Mouse (Mus musculus): ENCODE measurements at regions not wholly inside any gene's neighbourhood (a gene's known extent, or its start where the extent isn't known, plus 50 kb on each side); places are given as distances from the start of the nearest gene placed in this dataset.

DNA sequence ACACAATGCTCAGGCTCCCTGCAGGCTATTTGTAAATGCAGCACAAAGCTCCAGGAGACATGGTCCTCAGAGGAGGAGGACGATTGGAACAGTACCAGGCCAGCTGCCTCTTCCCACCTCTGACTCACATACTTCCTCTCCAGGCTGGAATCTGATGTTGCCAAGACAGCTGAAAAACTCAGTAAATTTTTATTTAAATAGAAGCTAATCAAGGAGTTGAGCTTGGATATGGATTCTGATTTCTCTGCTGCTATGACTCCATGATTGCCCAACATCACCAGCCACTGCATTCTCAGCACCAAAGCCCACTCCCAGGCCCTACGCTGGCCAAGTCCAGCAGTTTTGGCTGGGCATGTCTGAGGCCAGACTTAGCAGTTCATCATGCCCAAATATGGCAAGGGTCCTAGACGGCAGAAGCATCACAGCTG is 282.8 kb upstream of the Mctp2 start:
- no peak overlapping the region for H3K4me3 ChIP-seq (ENCODE audit: low read depth, low read length)
- 50% methylated on average over 3 of the region's 3 CpGs for WGBS (ENCODE audit: insufficient replicate concordance)
- no peak overlapping the region for H3K4me2 ChIP-seq
- no peaks in the 10 kb centered on the region for H3K36me3 ChIP-seq (ENCODE audit: control insufficient read depth, insufficient read depth, low read length)
- no peaks in the 10 kb centered on the region for H3K9me3 ChIP-seq (replicated peaks; ENCODE audit: control insufficient read depth, low read length)
- H3K9ac ChIP-seq (ENCODE audit: low read depth, low read length): no peak overlapping the region
- ATAC-seq (replicated peaks; ENCODE audit: insufficient number of reproducible peaks, low FRiP score, low TSS enrichment): no peak
- H3K4me1 ChIP-seq (ENCODE audit: control insufficient read depth, insufficient read depth, low read length): no peaks in the 10 kb centered on the region
- H3K27me3 ChIP-seq (ENCODE audit: control insufficient read depth, insufficient read depth, low read length): no peaks in the 10 kb centered on the region
- H3K27ac ChIP-seq (ENCODE audit: low read depth, low read length): no peak overlapping the region

DNA sequence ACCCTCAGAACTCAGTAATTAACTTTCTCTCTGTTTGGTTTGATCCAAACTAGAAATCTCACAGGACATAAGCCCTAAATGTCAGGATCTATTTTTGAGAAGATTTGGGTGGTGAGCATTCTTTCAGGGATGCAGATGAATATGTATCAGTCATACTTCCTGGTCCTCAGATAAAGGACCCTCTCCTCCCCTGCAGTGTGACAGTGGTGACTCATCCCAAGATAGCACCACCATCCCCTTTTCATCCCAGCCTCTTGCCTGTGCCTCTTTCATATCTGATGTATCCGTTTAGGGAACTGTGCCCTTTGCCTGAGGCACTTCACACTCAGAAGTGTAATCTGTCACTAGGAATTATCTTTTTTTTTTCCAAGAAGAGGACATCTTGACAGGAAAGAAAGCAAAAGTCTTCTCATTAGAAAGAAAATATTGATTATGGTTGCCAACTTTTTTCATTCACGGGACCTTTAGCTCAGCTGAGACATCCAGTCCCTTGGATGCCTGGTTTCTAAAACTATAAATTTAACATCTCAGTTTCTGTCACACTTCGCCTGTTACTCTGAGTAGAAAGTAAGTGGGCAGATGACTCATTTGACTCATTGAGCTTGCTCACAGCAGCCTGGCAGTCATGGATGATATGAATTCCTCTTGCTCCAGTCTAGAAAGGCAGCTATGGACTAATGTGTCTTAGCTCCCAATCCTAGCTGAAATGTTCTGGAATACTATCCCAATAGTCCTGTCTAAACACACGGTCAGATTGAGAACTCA is 284.1 kb upstream of the Mctp2 start:
- 56% methylated on average over 4 of the region's 4 CpGs for WGBS (ENCODE audit: insufficient replicate concordance)
- Histone ChIP-seq H3K4me3 (ENCODE audit: low read depth, low read length) (no peak overlapping the region), H3K9ac (ENCODE audit: low read depth, low read length) (no peak overlapping the region)

DNA sequence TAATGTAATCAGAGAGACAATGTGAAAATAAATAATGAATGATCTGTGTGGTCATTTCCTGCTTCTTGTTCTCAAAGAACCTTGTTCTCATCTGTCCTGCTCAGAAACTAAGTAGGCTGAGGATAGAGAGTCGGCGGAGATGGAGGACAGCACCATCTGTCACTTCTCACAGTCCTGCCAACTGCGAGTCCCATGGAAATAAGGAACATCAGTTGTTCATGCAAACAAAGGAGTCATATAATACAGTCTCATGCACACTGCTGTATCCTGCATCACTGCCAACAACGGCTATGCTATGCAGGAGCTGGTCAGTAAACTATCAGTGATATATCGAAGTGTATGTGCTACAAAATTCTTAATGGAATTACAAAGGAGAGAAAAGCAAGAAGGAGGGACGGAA is 285.7 kb upstream of the Mctp2 start:
- Histone ChIP-seq H3K27me3 (ENCODE audit: control insufficient read depth, insufficient read depth, low read length) (no peaks in the 10 kb centered on the region), H3K4me2 (no peak overlapping the region), H3K27ac (ENCODE audit: low read depth, low read length) (no peak overlapping the region), H3K9me3 (replicated peaks; ENCODE audit: control insufficient read depth, low read length) (no peaks in the 10 kb centered on the region), H3K9ac (ENCODE audit: low read depth, low read length) (no peak overlapping the region), H3K4me1 (ENCODE audit: control insufficient read depth, insufficient read depth, low read length) (no peaks in the 10 kb centered on the region), H3K36me3 (ENCODE audit: control insufficient read depth, insufficient read depth, low read length) (no peaks in the 10 kb centered on the region), H3K4me3 (ENCODE audit: low read depth, low read length) (no peak overlapping the region)
- 71% methylated on average over 6 of the region's 6 CpGs for WGBS (ENCODE audit: insufficient replicate concordance)
- ATAC-seq (replicated peaks; ENCODE audit: insufficient number of reproducible peaks, low FRiP score, low TSS enrichment): no peak

More for the DNA sequence above, 284.1 kb upstream of the Mctp2 start:
- Histone ChIP-seq H3K4me2 (no peak overlapping the region), H3K36me3 (ENCODE audit: control insufficient read depth, insufficient read depth, low read length) (no peaks in the 10 kb centered on the region), H3K27ac (ENCODE audit: low read depth, low read length) (no peak overlapping the region), H3K27me3 (ENCODE audit: control insufficient read depth, insufficient read depth, low read length) (no peaks in the 10 kb centered on the region), H3K4me1 (ENCODE audit: control insufficient read depth, insufficient read depth, low read length) (no peaks in the 10 kb centered on the region), H3K9me3 (replicated peaks; ENCODE audit: control insufficient read depth, low read length) (no peaks in the 10 kb centered on the region)
- no peak for ATAC-seq (replicated peaks; ENCODE audit: insufficient number of reproducible peaks, low FRiP score, low TSS enrichment)

DNA sequence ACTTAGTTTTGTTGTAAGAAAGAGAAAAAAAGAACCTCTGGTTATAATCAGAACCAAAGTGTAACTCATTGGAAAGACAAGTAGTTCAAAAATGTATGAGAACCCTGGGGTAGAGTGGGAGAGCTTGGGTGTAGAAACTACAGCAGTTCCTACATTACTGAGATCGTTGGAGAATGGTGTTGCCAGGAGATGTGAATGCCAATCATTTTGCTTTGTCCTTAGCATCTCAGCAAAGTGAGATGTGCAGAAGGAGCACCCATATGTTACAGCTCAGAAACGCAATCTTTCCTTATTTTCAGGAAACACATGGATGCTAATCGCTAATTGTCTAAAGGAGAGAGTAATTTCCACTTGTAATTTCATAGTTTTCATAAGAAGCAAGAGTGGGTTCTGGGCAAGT is 286.2 kb upstream of the Mctp2 start:
- ATAC-seq (replicated peaks; ENCODE audit: insufficient number of reproducible peaks, low FRiP score, low TSS enrichment): no peak
- 77% methylated on average over 3 of the region's 3 CpGs for WGBS (ENCODE audit: insufficient replicate concordance)

DNA sequence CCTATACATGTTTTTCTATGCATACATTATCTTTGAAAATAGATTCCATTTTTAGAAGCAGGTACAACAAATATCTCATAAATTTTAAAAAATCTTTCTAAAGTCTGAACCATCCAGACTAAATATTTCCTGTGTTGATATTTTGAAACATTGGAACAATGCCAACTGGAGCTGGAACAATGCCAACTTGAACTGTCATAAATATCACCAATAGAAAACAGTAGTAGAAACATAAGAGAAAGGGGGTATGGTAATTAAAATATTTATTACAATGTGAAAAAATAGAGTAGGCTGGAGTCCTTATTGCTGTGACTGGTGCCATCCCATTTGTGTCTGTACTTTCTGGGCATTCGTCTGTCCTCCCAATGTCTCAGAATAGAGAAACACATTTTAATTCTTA is 286.9 kb upstream of the Mctp2 start:
- Histone ChIP-seq H3K27ac (ENCODE audit: low read depth, low read length) (no peak overlapping the region), H3K4me3 (ENCODE audit: low read depth, low read length) (no peak overlapping the region), H3K27me3 (ENCODE audit: control insufficient read depth, insufficient read depth, low read length) (no peaks in the 10 kb centered on the region), H3K36me3 (ENCODE audit: control insufficient read depth, insufficient read depth, low read length) (no peaks in the 10 kb centered on the region), H3K4me1 (ENCODE audit: control insufficient read depth, insufficient read depth, low read length) (no peaks in the 10 kb centered on the region), H3K9me3 (replicated peaks; ENCODE audit: control insufficient read depth, low read length) (no peaks in the 10 kb centered on the region), H3K9ac (ENCODE audit: low read depth, low read length) (no peak overlapping the region), H3K4me2 (no peak overlapping the region)
- ATAC-seq (replicated peaks; ENCODE audit: insufficient number of reproducible peaks, low FRiP score, low TSS enrichment): no peak
- WGBS (ENCODE audit: insufficient replicate concordance): 89% methylated on average over 1 of the region's 1 CpGs

More for the DNA sequence above, 286.2 kb upstream of the Mctp2 start:
- no peak overlapping the region for H3K9ac ChIP-seq (ENCODE audit: low read depth, low read length)
- no peak overlapping the region for H3K27ac ChIP-seq (ENCODE audit: low read depth, low read length)
- H3K27me3 ChIP-seq (ENCODE audit: control insufficient read depth, insufficient read depth, low read length): no peaks in the 10 kb centered on the region
- H3K4me2 ChIP-seq: no peak overlapping the region
- no peaks in the 10 kb centered on the region for H3K9me3 ChIP-seq (replicated peaks; ENCODE audit: control insufficient read depth, low read length)
- H3K4me1 ChIP-seq (ENCODE audit: control insufficient read depth, insufficient read depth, low read length): no peaks in the 10 kb centered on the region
- H3K36me3 ChIP-seq (ENCODE audit: control insufficient read depth, insufficient read depth, low read length): no peaks in the 10 kb centered on the region
- no peak overlapping the region for H3K4me3 ChIP-seq (ENCODE audit: low read depth, low read length)

DNA sequence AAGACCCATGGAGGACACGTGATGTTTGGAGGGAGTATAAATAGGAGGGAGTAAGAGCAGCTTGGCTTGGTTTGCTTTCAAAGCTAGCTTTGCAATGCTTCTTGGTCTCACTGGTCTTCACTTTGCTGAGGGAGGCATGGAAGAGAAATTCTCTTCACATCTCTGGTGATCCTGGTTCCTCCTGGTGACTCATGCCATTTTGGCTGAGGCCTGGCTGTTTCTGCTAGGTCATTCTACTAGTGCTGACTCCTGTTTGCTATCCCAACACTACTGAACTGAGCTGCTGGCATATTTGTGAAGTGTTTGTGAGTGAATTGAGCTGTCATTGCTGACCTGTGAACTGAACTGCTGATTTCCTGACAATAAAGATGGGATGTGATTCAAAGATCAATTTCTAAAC is 288.3 kb upstream of the Mctp2 start:
- 84% methylated on average over 1 of the region's 1 CpGs for WGBS (ENCODE audit: insufficient replicate concordance)
- Histone ChIP-seq H3K9me3 (replicated peaks; ENCODE audit: control insufficient read depth, low read length) (no peaks in the 10 kb centered on the region), H3K27ac (ENCODE audit: low read depth, low read length) (no peak overlapping the region), H3K36me3 (ENCODE audit: control insufficient read depth, insufficient read depth, low read length) (no peaks in the 10 kb centered on the region), H3K9ac (ENCODE audit: low read depth, low read length) (no peak overlapping the region), H3K4me2 (no peak overlapping the region), H3K4me1 (ENCODE audit: control insufficient read depth, insufficient read depth, low read length) (no peaks in the 10 kb centered on the region), H3K4me3 (ENCODE audit: low read depth, low read length) (no peak overlapping the region), H3K27me3 (ENCODE audit: control insufficient read depth, insufficient read depth, low read length) (no peaks in the 10 kb centered on the region)
- no peak for ATAC-seq (replicated peaks; ENCODE audit: insufficient number of reproducible peaks, low FRiP score, low TSS enrichment)

DNA sequence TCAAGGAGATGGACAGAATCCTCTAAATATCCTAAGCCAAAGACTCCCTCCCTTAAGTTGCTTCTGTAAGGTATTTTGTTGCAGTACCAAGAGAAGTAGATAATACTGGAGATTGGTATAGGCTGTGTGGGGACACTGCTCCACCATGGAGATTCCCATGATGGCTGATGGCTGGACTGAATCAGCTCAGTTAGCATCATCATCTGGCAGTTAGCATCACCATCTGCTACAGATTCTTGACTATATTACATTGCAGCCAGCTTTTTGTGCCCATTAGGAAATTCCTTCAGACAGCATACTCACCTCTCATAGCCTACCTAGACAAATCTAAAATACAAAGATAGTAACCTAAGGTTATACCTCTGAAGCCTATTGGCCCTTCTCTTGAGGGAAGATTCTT is 290.6 kb upstream of the Mctp2 start:
- no peaks in the 10 kb centered on the region for H3K27me3 ChIP-seq (ENCODE audit: control insufficient read depth, insufficient read depth, low read length)
- no peak overlapping the region for H3K27ac ChIP-seq (ENCODE audit: low read depth, low read length)
- H3K4me3 ChIP-seq (ENCODE audit: low read depth, low read length): no peak overlapping the region
- no peaks in the 10 kb centered on the region for H3K36me3 ChIP-seq (ENCODE audit: control insufficient read depth, insufficient read depth, low read length)
- H3K9me3 ChIP-seq (replicated peaks; ENCODE audit: control insufficient read depth, low read length): no peaks in the 10 kb centered on the region
- no peak overlapping the region for H3K9ac ChIP-seq (ENCODE audit: low read depth, low read length)
- no peaks in the 10 kb centered on the region for H3K4me1 ChIP-seq (ENCODE audit: control insufficient read depth, insufficient read depth, low read length)
- H3K4me2 ChIP-seq: no peak overlapping the region
- ATAC-seq (replicated peaks; ENCODE audit: insufficient number of reproducible peaks, low FRiP score, low TSS enrichment): no peak

DNA sequence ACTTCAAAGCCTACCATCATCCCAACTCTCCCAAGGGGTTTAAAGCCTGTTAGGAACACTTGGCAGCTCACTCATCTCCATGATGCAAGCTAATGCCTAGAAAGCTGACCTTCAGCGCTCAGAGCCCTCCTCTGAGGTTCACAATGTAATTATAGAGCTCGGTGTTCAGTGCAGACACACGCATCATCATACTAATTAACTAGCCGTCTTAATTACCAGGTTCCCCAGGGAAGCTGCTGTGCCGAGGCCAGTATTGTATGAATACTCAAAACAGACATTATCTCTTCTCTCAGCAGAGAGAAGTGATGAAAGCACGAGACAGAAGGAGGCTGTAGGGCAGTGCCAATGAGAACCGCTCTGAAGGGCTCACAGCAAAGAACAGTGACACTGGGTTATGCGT is 295.5 kb upstream of the Mctp2 start:
- Histone ChIP-seq H3K9ac (ENCODE audit: low read depth, low read length) (no peak overlapping the region), H3K4me1 (ENCODE audit: control insufficient read depth, insufficient read depth, low read length) (no peaks in the 10 kb centered on the region), H3K4me2 (no peak overlapping the region), H3K36me3 (ENCODE audit: control insufficient read depth, insufficient read depth, low read length) (no peaks in the 10 kb centered on the region), H3K27ac (ENCODE audit: low read depth, low read length) (no peak overlapping the region), H3K4me3 (ENCODE audit: low read depth, low read length) (no peak overlapping the region), H3K27me3 (ENCODE audit: control insufficient read depth, insufficient read depth, low read length) (no peaks in the 10 kb centered on the region), H3K9me3 (replicated peaks; ENCODE audit: control insufficient read depth, low read length) (no peaks in the 10 kb centered on the region)
- WGBS (ENCODE audit: insufficient replicate concordance): 80% methylated on average over 8 of the region's 8 CpGs
- no peak for ATAC-seq (replicated peaks; ENCODE audit: insufficient number of reproducible peaks, low FRiP score, low TSS enrichment)

DNA sequence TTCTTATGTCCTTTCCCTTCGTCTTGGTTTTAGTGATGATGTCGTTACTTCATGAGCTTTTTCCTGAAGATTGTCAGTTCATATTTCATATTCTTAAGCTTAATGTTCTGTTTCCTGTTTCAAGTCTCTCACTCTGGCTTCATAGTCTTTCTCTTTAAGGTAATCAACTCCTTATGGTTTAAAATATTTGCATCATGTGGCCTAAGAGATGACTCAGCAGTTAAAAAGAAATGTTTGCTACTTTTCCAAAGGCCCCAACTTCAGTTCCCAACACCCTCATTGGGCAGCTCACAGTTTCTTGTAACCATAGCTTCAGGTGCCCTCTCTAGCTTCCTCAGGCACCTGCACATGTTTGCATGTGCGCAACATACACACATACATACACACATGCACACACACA is 303.4 kb upstream of the Mctp2 start:
- no peaks in the 10 kb centered on the region for H3K4me1 ChIP-seq (ENCODE audit: control insufficient read depth, insufficient read depth, low read length)
- no peak overlapping the region for H3K27ac ChIP-seq (ENCODE audit: low read depth, low read length)
- no peak for ATAC-seq (replicated peaks; ENCODE audit: insufficient number of reproducible peaks, low FRiP score, low TSS enrichment)
- no peak overlapping the region for H3K9ac ChIP-seq (ENCODE audit: low read depth, low read length)
- no peak overlapping the region for H3K4me2 ChIP-seq
- H3K4me3 ChIP-seq (ENCODE audit: low read depth, low read length): no peak overlapping the region
- no peaks in the 10 kb centered on the region for H3K27me3 ChIP-seq (ENCODE audit: control insufficient read depth, insufficient read depth, low read length)
- no peaks in the 10 kb centered on the region for H3K36me3 ChIP-seq (ENCODE audit: control insufficient read depth, insufficient read depth, low read length)
- 80% methylated on average over 3 of the region's 3 CpGs for WGBS (ENCODE audit: insufficient replicate concordance)
- no peaks in the 10 kb centered on the region for H3K9me3 ChIP-seq (replicated peaks; ENCODE audit: control insufficient read depth, low read length)
